Mouse (Mus musculus): ENCODE results near the gene Hsd17b3. TPM values are rescaled to one million over a fixed set of nuclear protein-coding genes. Genes with fewer than 3 reads are reported as not detected.

Hsd17b3 gene
- total RNA-seq (2023; ENCODE audit: inconsistent age) = not detected in 4 replicates

GRCm38 (mm10) chr13:64089130-64089529 lies at the start of gene Hsd17b3:
Gene Hsd17b3, minus strand, starts transcription at chr13:64089230.

GRCm38 (mm10) chr13:64128858-64129615 lies 40.0 kb upstream of the Hsd17b3 start, which contains the start of gene Slc35d2:
Gene Slc35d2, minus strand, starts transcription at chr13:64129368.

Other genes starting within 250 kb of the Hsd17b3 start
- gene Slc35d2, start 40.1 kb upstream of the Hsd17b3 start, total RNA-seq (2023; ENCODE audit: inconsistent age) = 14.6 to 21.4 TPM (median 17.4 TPM) in 4 replicates
- gene Zfp367, start 64.0 kb upstream of the Hsd17b3 start, total RNA-seq (2023; ENCODE audit: inconsistent age) = 17.7 to 25.0 TPM (median 19.2 TPM) in 4 replicates
- gene Habp4, start 72.6 kb upstream of the Hsd17b3 start, total RNA-seq (2023; ENCODE audit: inconsistent age) = 8.2 to 11.8 TPM (median 9.3 TPM) in 4 replicates
- gene Cdc14b, start 186.1 kb upstream of the Hsd17b3 start, total RNA-seq (2023; ENCODE audit: inconsistent age) = 4.2 to 6.1 TPM (median 5.1 TPM) in 4 replicates
- 26.7 to 42.5 TPM (median 40.1 TPM) in 4 replicates for gene Aaed1, start 223.5 kb upstream of the Hsd17b3 start, total RNA-seq (2023; ENCODE audit: inconsistent age)

All from B cell, adult (primary cell).